Mouse (Mus musculus) cortical plate, adult 2 months (tissue): ENCODE results near the gene Vps33b. TPM values are rescaled to one million over a fixed set of nuclear protein-coding genes. Genes with fewer than 3 reads are reported as not detected.

Experiments
- H3K27ac ChIP-seq: fragments of 200-500 bp; 2 replicates; pipeline ENCODE4 v1.5.1; 2012; ENCODE audit warnings: low read length, control low read depth, inconsistent platforms; ENCODE audit not compliant: insufficient read depth
- H3K4me1 ChIP-seq: fragments of 200-500 bp; 2 replicates; pipeline ENCODE4 v1.6.1; 2011; ENCODE audit warnings: low read length; ENCODE audit not compliant: control insufficient read depth, insufficient read depth
- H3K4me3 ChIP-seq: fragments of 200-500 bp; 2 replicates; pipeline ENCODE4 v1.5.1; 2011; ENCODE audit warnings: mild to moderate bottlenecking, low read length, control low read depth; ENCODE audit not compliant: insufficient read depth
- CTCF ChIP-seq: fragments of 200-500 bp; IDR thresholded peaks from 2 replicates; pipeline ENCODE4 v1.5.1; 2011; ENCODE audit warnings: mild to moderate bottlenecking, control low read depth, low read length; ENCODE audit not compliant: insufficient read depth; ENCODE audit errors: extremely low read depth
- POLR2A ChIP-seq: fragments of 200-500 bp; IDR thresholded peaks from 2 replicates; pipeline ENCODE4 v1.6.1; 2011; ENCODE audit warnings: mild to moderate bottlenecking, low read length, control low read depth; ENCODE audit not compliant: insufficient read depth; ENCODE audit errors: extremely low read depth
- polyA plus RNA-seq: library from polyadenylated mRNA; depleted of rRNA; stranded (reverse); fragments of >200 nt; gene quantifications from 2 replicates; pipeline ENCODE4 v1.2.3, GENCODE M21; 2012; rRNA removed

The Vps33b gene
- polyA plus RNA-seq = 23.2 and 25.6 TPM in 2 replicates

GRCm38 (mm10) chr7:80268897-80269750 is at the start of gene Vps33b:
Gene Vps33b (plus strand): TSS chr7:80269649.
- H3K4me1 ChIP-seq = peaks cover 1% of the 10 kb centered on the region; the same call in 1 of the 2 replicates
- 0 out of 2 replicates have a peak, but pooled peaks have one; percentile 29 for TF ChIP-seq POLR2A
- no peak for TF ChIP-seq CTCF
- H3K4me3 ChIP-seq = peak within 1 kb of the TSS; percentile 89

GRCm38 (mm10) chr7:80220237-80220797 is 49.1 kb upstream of the Vps33b start:
- Histone ChIP-seq H3K4me1 (no peaks in the 10 kb centered on the region), H3K27ac (no peak overlapping the region), H3K4me3 (no peak overlapping the region)
- TF ChIP-seq CTCF (no peak), POLR2A (no peak)

More at GRCm38 (mm10) chr7:80268897-80269750, at the start of gene Vps33b:
- H3K27ac ChIP-seq = no peak within 1 kb of the TSS

GRCm38 (mm10) chr7:80221179-80221750 is 48.2 kb upstream of the Vps33b start:
- TF ChIP-seq CTCF = no peak
- no peak for TF ChIP-seq POLR2A
- Histone ChIP-seq H3K4me3 (no peak overlapping the region), H3K4me1 (no peaks in the 10 kb centered on the region)

GRCm38 (mm10) chr7:80227065-80227464 is 42.4 kb upstream of the Vps33b start:
- H3K4me3 ChIP-seq = no peak overlapping the region
- no peak overlapping the region for H3K27ac ChIP-seq
- TF ChIP-seq CTCF = no peak
- no peak for TF ChIP-seq POLR2A
- no peaks in the 10 kb centered on the region for H3K4me1 ChIP-seq

More at GRCm38 (mm10) chr7:80221179-80221750, 48.2 kb upstream of the Vps33b start:
- H3K27ac ChIP-seq = no peak overlapping the region

DNA sequence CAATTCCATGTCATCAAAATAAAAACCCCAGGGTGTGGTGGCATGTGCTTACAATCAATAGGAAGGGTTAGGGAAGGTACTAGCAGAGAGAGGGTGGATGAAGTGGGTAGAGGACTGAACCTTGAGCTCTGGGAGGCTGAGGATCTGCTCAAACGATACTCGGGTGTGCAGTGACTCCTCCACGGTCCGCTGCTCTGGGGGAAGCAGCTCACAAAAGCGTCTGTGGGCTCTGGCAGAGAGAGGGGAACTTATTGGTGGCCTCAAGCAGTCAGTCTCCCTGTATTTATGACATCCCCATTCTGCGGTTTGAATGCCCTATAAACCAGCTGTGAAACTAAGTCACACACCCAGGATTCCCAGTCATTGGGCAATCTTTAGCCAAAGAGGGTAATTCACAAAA is 39.3 kb upstream of the Vps33b start:
- TF ChIP-seq CTCF = no peak
- no peak for TF ChIP-seq POLR2A
- Histone ChIP-seq H3K27ac (no peak overlapping the region), H3K4me1 (no peaks in the 10 kb centered on the region; the same call in 1 of the 2 replicates), H3K4me3 (no peak overlapping the region)

DNA sequence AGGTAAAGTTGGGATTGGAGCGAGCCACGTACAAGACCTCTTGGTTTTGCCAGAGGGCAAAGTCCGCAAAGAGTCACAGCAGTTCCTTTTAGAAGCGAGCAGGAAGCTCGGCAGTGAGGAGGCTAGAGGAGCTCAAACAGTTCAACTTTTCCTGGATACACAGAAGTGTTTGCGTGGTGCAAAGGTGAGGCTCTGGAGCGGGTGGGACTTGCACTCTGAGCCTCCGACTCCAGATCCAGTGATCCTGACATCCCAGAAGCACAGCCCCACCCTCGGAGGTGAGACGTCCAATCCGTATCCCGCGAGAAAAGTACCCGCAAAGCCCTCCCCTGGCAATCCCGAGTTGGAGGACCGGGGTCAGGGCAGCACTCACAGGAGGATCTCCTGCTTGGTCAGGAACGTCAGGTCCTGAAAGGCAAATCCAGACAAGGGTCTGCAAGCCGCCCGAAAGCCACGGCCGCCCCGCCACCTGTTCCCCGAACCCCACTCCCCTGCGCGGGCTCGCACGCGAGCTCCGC is 37.4 kb upstream of the Vps33b start:
- no peaks in the 10 kb centered on the region; the same call in 1 of the 2 replicates for H3K4me1 ChIP-seq
- no peak overlapping the region for H3K27ac ChIP-seq
- TF ChIP-seq POLR2A (no peak), CTCF (no peak)

DNA sequence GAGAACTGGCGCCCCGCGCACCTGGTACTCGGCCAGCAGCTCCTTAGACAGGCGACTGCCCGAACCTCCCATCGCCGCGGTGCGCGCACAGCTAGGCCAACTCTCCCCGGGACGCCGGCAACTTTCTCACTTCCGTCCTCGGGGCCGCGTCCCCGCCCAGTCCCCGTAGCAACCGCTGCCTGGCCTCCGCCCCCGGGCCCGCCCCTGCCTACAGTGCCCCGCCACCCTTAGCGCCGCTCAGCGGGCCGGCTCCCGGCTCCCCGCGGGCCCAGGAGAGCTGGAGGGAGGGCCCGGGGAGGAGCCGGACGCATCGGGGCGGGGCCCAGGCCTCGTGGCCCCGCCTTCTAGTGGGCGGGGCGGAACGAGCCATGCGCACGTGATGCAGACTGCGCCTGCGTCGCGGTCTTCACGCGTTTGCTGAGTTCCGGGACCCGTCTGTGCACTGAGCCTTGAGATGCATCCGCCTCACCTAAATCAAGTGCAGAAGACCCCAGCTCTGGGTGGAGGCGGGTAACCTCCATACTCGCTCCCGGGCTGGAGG is 36.9 kb upstream of the Vps33b start, which contains the start of the genes Cib1 and Gdpgp1:
Cib1 (minus strand) TSS at position 325 of the 541 bp plus-strand sequence.
Gdpgp1 (plus strand) TSS at position 377 of the 541 bp plus-strand sequence.
- peak within 1 kb of the TSS; percentile 66 for H3K4me3 ChIP-seq
- TF ChIP-seq CTCF (no peak), POLR2A (peak; percentile 94)
- no peak within 1 kb of the TSS for H3K27ac ChIP-seq
- no peaks in the 10 kb centered on the region; the same call in 1 of the 2 replicates for H3K4me1 ChIP-seq

More for the DNA sequence above, 37.4 kb upstream of the Vps33b start:
- H3K4me3 ChIP-seq = peak overlapping the region; percentile 66

- peak overlapping the region; percentile 31; the same call in 1 of the 2 replicates for H3K4me3 ChIP-seq
- TF ChIP-seq CTCF = no peak
- no peak for TF ChIP-seq POLR2A
- H3K27ac ChIP-seq = no peak overlapping the region
- H3K4me1 ChIP-seq = no peaks in the 10 kb centered on the region; the same call in 1 of the 2 replicates
These were observed 35.6 kb upstream of the Vps33b start for GRCm38 (mm10) chr7:80233799-80234198.

GRCm38 (mm10) chr7:80238542-80238941 is 30.9 kb upstream of the Vps33b start:
- H3K4me3 ChIP-seq = no peak overlapping the region
- H3K27ac ChIP-seq = no peak overlapping the region
- no peaks in the 10 kb centered on the region; the same call in 1 of the 2 replicates for H3K4me1 ChIP-seq
- no peak for TF ChIP-seq POLR2A
- TF ChIP-seq CTCF = no peak

DNA sequence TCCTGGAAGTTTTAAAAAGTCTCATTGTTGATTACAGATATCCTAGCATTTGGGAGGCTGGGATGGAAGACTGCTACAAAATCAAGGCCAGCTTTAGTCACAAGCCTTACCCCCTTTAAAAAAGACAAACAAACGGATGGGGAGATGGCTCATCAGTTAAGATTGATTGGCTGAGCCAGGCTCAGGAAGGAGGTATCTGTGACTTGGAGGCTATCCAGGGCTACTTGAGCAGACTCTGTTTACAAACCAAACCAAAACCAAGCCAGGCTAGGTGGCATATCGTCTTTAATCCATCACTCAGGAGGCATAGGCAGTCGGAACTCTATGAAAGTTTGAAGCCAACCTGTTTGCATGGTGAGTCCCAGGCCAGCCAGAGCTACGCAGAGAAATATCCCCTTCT is 27.8 kb upstream of the Vps33b start:
- no peak for TF ChIP-seq CTCF
- no peak for TF ChIP-seq POLR2A
- H3K4me3 ChIP-seq = no peak overlapping the region
- no peak overlapping the region for H3K27ac ChIP-seq
- H3K4me1 ChIP-seq = no peaks in the 10 kb centered on the region
